Mouse (Mus musculus): ENCODE measurements around the gene Btnl4.
"Not testable (repeated sequence)": the region's sequence is repeated elsewhere in the genome, so short reads cannot be mapped to it uniquely, and the experiment has no call there.

The Btnl4 gene

DNA sequence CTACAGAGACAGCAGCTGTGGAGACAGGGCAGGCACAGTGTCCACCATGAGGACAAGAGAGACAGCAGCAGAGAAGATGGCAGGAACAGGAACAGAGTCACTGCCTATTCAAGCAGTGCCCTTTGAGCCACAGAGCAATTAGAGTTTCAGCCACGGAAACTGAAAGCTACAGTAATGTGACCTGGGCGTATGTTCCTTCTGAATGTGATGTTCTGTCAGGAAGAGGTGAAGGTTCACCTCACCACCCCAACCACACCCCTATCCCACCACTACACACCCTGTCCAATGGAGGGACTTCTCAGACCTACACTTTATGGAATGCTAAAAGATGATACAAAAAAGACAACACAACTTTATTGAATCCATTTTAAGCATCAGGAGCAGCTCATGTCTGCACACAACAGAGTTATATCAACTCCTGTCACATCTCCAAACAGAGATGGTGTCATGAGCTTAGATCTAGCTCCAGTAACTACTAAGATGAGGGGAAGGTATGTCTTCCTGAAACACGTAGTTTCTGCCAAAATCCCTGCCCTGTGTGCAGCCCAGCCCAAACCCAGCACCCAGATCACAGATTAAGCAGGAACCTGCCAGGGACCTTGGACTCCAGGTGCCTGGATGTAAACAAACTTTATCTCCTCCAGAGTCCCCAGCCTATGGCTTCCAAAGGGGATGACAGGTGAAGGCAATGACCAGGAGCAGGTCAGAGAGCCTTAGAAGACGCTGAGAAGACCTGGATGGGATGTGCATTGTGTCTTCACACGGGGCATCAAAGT, at the start of gene Btnl4:
TSS of gene Btnl4 (minus strand) at position 81 of the 776 bp plus-strand sequence.
- not testable (repeated sequence) for DNase-seq (ENCODE audit: low spot score)

GRCm38 (mm10) chr17:34519001-34519400, 41.9 kb upstream of the Btnl4 start:
- no peak for DNase-seq (ENCODE audit: low spot score)

GRCm38 (mm10) chr17:34518571-34518970, 41.5 kb upstream of the Btnl4 start:
- DNase-seq (ENCODE audit: low spot score), result not testable (repeated sequence)

GRCm38 (mm10) chr17:34517795-34518194, 40.7 kb upstream of the Btnl4 start:
- DNase-seq (ENCODE audit: low spot score), result no peak

- no peak for DNase-seq (ENCODE audit: low spot score)
Measured at GRCm38 (mm10) chr17:34517252-34517651, 40.1 kb upstream of the Btnl4 start, which contains the start of gene Btnl6. Gene Btnl6 (minus strand): TSS chr17:34517352.

- no peak for DNase-seq (ENCODE audit: low spot score)
Measured at GRCm38 (mm10) chr17:34516514-34516913, 39.4 kb upstream of the Btnl4 start.

DNA sequence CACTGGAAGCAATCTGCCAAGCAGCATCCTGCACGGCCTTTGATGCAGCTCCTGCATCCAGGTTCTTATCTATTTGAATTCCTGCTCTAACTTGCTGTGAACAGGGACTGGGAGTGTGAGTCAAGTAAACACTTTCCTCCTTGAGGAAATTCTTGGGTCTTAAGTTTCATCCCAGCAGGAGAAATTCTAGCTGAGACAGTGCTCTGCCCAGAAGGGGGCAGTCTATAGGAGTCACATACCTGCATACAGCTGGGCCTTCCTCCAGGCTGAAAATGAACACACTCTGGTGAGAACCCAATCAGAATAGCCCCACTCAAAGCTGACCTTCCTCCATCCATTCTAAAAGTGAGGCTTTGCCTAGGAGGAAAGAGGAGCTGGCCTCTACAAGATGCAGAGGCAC, 34.6 kb upstream of the Btnl4 start:
- not testable (repeated sequence) for DNase-seq (ENCODE audit: low spot score)

- no peak for DNase-seq (ENCODE audit: low spot score)
Measured at GRCm38 (mm10) chr17:34507591-34507990, 30.5 kb upstream of the Btnl4 start.

DNA sequence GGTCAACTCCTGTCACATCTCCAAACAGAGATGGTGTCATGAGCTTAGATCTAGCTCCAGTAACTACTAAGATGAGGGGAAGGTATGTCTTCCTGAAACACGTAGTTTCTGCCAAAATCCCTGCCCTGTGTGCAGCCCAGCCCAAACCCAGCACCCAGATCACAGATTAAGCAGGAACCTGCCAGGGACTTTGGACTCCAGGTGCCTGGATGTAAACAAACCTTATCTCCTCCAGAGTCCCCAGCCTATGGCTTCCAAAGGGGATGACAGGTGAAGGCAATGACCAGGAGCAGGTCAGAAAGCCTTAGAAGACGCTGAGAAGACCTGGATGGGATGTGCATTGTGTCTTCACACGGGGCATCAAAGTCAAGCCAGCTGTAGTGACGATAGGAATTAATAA, 20.6 kb upstream of the Btnl4 start:
- not testable (repeated sequence) for DNase-seq (ENCODE audit: low spot score)

DNA sequence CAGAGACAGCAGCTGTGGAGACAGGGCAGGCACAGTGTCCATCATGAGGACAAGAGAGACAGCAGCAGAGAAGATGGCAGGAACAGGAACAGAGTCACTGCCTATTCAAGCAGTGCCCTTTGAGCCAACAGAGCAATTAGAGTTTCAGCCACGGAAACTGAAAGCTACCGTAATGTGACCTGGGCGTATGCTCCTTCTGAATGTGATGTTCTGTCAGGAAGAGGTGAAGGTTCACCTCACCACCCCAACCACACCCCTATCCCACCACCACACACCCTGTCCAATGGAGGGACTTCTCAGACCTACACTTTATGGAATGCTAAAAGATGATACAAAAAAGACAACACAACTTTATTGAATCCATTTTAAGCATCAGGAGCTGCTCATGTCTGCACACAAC, 20.2 kb upstream of the Btnl4 start:
- DNase-seq (ENCODE audit: low spot score), result not testable (repeated sequence)

- no peak for DNase-seq (ENCODE audit: low spot score)
Measured at GRCm38 (mm10) chr17:34496539-34496938, 19.4 kb upstream of the Btnl4 start.

DNA sequence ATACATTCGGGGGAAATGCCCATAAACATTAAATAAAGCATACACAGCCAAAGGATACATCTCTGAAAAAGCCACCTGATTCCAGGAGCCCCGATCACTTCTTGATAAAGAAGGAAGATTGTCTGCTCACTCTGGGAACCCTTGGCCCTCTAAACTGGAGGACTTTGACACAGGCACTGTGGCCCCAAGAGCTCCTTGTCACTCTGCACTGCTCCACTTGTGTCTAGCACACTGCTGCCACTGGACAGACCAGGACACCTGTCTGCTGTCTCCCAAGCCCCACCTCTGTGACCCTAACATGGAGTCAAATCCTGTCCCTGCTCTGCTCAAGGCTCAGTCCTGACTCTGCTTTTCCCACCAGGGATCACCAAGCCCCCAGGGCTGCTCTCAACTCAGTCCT, 18.0 kb upstream of the Btnl4 start:
- not testable (repeated sequence) for DNase-seq (ENCODE audit: low spot score)

DNA sequence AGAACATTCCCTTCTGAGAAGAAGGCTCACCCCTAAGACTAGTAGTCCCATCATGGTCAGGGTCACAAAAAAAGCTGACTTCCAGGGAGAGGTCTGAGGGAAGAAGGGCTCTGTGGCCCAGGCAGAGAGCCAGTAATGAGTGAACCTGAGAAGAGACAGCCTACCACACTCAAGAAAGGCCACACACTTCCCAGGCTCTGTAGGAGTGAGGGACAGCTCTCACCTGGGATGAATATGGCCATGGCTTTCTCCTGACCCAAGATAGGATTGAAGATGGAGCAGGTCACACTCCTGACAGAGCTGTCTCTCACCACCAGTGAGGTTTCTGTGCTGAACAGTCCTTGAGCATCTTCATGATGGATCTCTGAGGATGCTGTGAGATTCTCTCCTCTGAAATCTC, 15.7 kb upstream of the Btnl4 start:
- DNase-seq (ENCODE audit: low spot score), result no peak

- no peak for DNase-seq (ENCODE audit: low spot score)
Measured at GRCm38 (mm10) chr17:34476427-34476826, 691 bp downstream of the Btnl4 start.

GRCm38 (mm10) chr17:34475060-34475459, 2.1 kb downstream of the Btnl4 start:
- DNase-seq (ENCODE audit: low spot score), result no peak

DNA sequence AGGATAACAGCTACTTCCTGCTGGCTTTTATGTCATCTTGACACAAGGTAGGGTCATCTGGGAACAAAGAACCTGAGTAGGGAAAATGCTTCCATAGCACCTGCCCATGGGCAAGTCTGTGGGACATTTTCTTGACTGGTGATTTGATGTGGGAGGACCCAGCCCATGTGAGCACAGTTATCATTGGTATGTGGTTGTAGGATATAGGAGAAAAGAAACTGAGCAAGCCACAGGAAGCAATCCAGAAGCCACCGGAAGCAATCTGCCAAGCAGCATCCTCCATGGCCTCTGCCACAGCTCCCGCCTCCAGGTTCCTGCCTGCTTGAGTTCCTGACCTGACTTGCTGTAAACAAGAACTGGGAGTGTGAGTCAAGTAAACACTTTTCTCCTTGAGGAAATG, 6.6 kb downstream of the Btnl4 start:
- no peak for DNase-seq (ENCODE audit: low spot score)

DNA sequence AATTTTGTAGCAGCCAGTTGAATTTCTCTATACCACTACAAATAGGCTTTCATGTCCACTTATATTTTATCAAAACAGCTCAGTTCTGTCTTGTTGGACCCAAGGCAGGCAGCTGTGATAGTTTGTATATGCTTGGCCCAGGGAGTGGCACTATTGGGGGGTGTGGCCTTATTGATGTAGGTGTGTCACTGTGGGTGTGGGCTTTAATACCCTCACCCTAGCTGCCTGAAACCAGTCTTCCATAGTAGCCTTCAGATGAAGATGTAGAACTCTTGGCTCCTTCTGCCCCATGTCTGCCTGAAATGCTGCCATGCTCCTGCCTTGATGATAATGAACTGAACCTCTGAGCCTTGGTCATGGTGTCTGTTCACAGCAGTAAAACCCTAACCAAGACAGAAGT, 11.2 kb downstream of the Btnl4 start:
- not testable (repeated sequence) for DNase-seq (ENCODE audit: low spot score)

DNA sequence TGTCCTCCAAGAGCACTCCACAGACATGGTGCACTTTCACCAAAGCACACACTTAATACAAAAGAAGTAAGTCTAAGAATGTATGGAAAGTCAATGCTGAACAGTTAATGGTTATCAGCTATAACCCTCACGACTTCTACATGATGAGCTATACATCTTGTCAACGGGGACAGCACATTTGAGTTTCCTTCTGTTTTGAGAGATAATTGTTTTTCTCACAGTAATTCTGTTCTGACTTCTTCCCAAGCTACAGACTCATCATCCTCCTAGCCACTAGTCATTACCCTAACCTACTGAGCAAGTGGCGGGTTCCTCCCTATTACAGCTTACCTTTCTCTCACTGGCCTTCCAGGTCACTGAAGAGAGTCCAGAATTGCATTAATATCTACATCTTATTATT, 17.9 kb downstream of the Btnl4 start:
- DNase-seq (ENCODE audit: low spot score), result no peak

- DNase-seq (ENCODE audit: low spot score), result no peak
Measured at GRCm38 (mm10) chr17:34457668-34458067, 19.4 kb downstream of the Btnl4 start.

DNA sequence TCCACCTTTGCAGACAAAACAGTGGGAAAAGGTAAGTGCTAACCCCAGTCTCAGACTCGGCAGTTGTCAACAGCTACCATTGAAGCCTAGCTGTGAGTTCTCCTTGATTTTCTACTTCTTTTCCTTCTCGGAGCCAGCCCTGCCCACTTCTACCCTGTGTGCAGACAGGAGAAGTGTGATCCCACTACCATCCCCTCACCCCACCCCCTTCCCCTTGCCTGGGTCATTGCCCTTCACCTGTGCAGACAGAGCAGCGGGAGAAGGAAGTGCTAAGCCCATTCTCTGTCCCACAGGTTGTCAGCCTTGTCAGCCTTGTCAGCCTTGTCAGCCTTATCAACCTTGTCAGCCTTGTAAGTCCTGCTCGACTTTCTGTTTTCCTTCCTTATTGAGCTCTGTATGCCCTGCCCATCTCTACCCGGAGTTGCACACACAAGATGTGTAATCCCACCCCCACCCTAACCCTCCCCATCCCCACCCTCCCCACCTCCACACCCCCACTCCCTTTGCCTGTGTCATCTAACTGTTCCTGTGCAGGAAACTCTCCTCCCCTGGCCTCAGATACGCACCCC, 28.6 kb downstream of the Btnl4 start:
- no peak for DNase-seq (ENCODE audit: low spot score)

GRCm38 (mm10) chr17:34441990-34442389, 35.1 kb downstream of the Btnl4 start:
- no peak for DNase-seq (ENCODE audit: low spot score)

- DNase-seq (ENCODE audit: low spot score), result peak; percentile 83
Measured at GRCm38 (mm10) chr17:34439795-34440194, 37.3 kb downstream of the Btnl4 start.

- DNase-seq (ENCODE audit: low spot score), result no peak
Measured at GRCm38 (mm10) chr17:34438588-34438987, 38.5 kb downstream of the Btnl4 start.

- no peak for DNase-seq (ENCODE audit: low spot score)
Measured at GRCm38 (mm10) chr17:34437606-34438005, 39.5 kb downstream of the Btnl4 start.
